Mouse (Mus musculus) spleen, adult 2 months (tissue): ENCODE measurements around the gene Sema6d.

ENCODE experiments used
- CTCF ChIP-seq: fragments of 200-500 bp; IDR thresholded peaks from 2 replicates; pipeline ENCODE4 v1.5.1; 2011; ENCODE audit warnings: mild to moderate bottlenecking, inconsistent platforms; ENCODE audit not compliant: insufficient read depth, insufficient read length, insufficient replicate concordance; ENCODE audit errors: extremely low read depth
- POLR2A ChIP-seq: fragments of 200-500 bp; IDR thresholded peaks from 2 replicates; pipeline ENCODE4 v1.6.1; 2011; ENCODE audit warnings: low read depth, low read length, inconsistent platforms

DNA sequence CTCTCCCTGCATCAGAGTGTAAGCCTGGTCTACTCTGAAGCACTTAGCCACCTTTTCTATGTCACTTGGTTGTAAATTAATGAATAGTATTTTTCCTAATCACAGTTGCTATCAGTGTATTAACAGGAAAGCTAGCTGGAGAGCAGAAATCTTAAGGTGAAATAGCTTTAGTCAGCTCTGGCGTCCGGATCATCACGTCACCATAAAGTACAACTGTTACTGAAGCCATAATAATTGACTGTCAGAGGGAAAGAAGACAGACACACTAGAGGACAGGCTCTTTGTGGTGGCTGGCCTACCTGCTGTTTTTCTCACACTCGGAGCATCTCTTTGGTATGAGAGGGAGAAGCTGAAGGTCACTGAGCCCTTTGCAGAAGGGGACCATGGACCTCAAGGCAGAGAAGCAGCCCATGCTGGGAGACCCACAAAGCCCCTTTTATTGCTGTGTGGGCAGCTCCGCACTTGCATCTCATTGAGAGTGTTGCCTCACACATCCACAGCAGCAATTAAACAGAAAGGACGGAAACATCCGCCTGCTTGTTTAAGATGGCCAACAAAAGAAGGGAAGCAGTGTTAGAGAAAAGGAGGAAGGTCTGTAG is 72.3 kb downstream of the Sema6d start:
- TF ChIP-seq CTCF (no peak), POLR2A (no peak)
